Mouse (Mus musculus): Measurements from ENCODE around the gene Unc93a2.
"Not testable (repeated sequence)": the region's sequence is repeated elsewhere in the genome, so short reads cannot be mapped to it uniquely, and the experiment has no call there.

DNA sequence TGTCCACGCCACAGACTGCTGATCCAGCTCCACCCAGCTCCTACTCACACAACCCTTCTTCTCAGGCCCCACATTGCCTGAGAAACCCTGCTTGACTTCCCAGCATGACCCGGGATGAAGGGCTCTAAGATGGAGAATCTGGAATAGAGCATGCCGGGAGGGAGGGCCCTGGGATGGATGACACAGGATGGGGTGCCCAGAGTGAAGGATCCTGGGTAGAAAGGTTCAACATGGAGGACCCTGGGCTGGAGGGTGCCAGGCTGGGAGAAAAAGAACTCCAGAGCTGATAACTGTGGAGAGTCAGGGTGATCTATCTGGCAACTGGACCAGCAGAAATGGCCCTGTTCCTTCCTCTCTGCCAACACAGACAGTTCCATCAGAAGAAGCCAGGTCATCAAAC is 19.6 kb downstream of the Unc93a2 start:
- TF ChIP-seq CTCF (IDR thresholded peaks at IDR 0.05; ENCODE audit: extremely low read depth, insufficient read length, insufficient replicate concordance, low read depth, low read length); POLR2A (IDR thresholded peaks at IDR 0.05; ENCODE audit: low read depth, low read length): not testable (repeated sequence)
